Mouse (Mus musculus): ENCODE results near the gene Dcaf12. TPM values are rescaled to one million over a fixed set of nuclear protein-coding genes. Genes with fewer than 3 reads are reported as not detected.

Dcaf12 gene
- total and polyA plus RNA-seq, 2 experiments from 2014 or later, result 29.0 to 35.9 TPM

DNA sequence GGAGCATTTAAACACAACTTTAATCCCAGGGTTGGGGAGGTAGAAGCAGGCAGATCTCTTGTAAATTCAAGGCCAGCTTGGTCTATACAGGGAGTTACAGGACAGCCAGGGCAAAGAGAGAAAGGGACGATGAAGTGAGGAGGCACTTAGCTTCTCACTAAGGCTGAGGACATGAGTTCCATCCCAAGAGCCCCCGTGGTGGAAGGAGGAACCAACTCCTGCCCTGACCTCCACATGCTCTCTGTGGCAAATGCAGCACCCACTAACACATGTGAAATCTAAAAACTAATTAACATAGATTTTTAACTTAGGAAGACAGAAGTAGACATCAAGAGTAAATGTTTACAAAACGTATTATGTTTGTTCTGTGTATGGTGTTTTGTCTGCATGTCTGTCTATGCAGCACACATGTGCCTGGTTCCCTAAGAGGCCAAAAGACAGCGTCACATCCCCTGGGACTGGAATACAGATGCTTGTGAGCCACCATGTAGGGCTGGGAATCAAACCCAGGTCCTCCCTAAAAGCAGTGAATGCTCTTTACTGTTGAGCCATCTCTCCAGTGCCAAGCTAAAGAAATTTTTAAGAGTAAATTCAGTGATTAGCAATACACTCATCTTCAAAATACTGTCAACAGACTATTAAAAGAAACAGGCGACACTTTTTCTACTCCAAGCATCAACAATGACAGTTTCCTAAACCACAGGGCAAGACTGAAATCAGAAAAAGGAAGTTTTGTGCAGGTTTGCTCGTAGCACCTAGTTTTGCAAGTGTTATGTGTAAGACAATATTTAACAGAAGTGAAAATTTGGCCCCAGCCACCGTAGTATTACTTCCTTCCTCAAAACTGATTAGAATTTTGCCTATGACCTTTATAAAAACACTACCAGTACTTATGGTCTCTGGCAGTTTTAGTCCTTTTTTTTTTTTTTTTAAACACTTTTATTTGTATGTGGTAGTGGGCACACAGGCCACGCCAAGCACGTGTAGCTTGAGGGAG lies 3.8 kb downstream of the Dcaf12 start:
- 83% methylated on average over 9 of the region's 9 CpGs for WGBS
- H3K36me3 ChIP-seq (replicated peaks; ENCODE audit: control insufficient read depth, insufficient read depth, low read length), result peaks cover 39% of the 10 kb centered on the region
- DNase-seq (ENCODE audit: low spot score), result no peak

DNA sequence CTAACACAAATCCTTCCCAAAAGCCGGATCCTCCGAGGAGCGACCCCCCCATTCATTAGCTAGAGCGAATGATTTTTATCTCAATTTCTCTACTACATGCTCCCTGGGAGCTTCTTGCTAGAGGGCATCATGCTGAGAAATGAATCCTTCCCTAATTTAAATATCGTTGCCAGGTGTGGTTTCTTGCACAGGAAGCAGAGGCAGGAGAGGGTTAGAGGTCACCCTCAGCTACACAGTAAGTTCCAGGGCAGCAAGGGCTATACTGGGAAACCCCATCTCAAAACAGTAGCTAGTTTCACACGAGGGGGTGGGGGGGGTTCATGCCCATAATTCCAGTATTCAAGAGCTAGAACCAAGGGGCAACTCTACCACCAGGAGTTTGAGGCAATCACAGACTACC lies 7.3 kb downstream of the Dcaf12 start:
- Histone ChIP-seq H3K27me3 (ENCODE audit: control insufficient read depth, insufficient read depth, low read length) (no peaks in the 10 kb centered on the region), H3K4me3 (ENCODE audit: low read depth, low read length) (no peak overlapping the region), H3K4me2 (ENCODE audit: low read depth, low read length) (no peak overlapping the region), H3K36me3 (replicated peaks; ENCODE audit: control insufficient read depth, insufficient read depth, low read length) (peaks cover 44% of the 10 kb centered on the region), H3K27ac (ENCODE audit: low read depth) (no peak overlapping the region), H3K4me1 (ENCODE audit: control insufficient read depth, insufficient read depth) (no peaks in the 10 kb centered on the region), H3K9ac (replicated peaks; ENCODE audit: low read depth, low read length) (no peak overlapping the region), H3K9me3 (replicated peaks; ENCODE audit: control insufficient read depth, low read length) (no peaks in the 10 kb centered on the region)
- TF ChIP-seq EP300 (IDR thresholded peaks at IDR 0.05; ENCODE audit: low read depth) (no peak), CTCF (IDR thresholded peaks at IDR 0.05; ENCODE audit: low read depth) (no peak)
- DNase-seq (ENCODE audit: low spot score), result no peak
- 77% methylated on average over 6 of the region's 6 CpGs for WGBS
- ATAC-seq (ENCODE audit: insufficient read depth, low read depth), result no peak

More for the DNA sequence above, 3.8 kb downstream of the Dcaf12 start:
- peaks cover 9% of the 10 kb centered on the region for H3K4me1 ChIP-seq (ENCODE audit: control insufficient read depth, insufficient read depth)
- TF ChIP-seq CTCF (IDR thresholded peaks at IDR 0.05; ENCODE audit: low read depth), result no peak
- TF ChIP-seq EP300 (IDR thresholded peaks at IDR 0.05; ENCODE audit: low read depth), result no peak
- ATAC-seq (ENCODE audit: insufficient read depth, low read depth), result no peak
- no peak overlapping the region for H3K27ac ChIP-seq (ENCODE audit: low read depth)
- no peaks in the 10 kb centered on the region for H3K9me3 ChIP-seq (replicated peaks; ENCODE audit: control insufficient read depth, low read length)
- H3K9ac ChIP-seq (replicated peaks; ENCODE audit: low read depth, low read length), result no peak overlapping the region
- no peak overlapping the region for H3K4me2 ChIP-seq (ENCODE audit: low read depth, low read length)
- no peaks in the 10 kb centered on the region for H3K27me3 ChIP-seq (ENCODE audit: control insufficient read depth, insufficient read depth, low read length)
- H3K4me3 ChIP-seq (ENCODE audit: low read depth, low read length), result no peak overlapping the region

DNA sequence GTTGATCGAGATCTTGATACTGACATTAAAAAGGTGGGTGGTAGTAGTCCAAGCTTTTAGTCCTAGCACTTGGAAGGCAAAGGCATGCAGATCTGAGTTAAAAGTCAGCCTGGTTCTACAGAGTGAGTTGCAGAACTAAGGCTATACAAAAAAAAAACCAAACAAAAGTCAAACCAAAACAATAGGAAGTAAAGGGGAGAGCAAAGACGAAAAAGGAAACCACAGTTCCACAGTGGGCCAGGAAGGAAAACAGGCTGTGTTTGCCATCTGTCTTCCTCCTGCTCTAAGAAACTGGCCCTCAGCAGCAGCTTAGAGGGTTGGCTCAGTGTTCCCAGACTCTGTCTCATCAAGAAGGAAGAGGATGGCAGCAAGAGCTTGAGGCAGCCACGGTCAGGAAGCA lies 10.4 kb downstream of the Dcaf12 start:
- no peak overlapping the region for H3K4me3 ChIP-seq (ENCODE audit: low read depth, low read length)
- 54% methylated on average over 3 of the region's 3 CpGs for WGBS
- no peak for DNase-seq (ENCODE audit: low spot score)
- no peaks in the 10 kb centered on the region for H3K27me3 ChIP-seq (ENCODE audit: control insufficient read depth, insufficient read depth, low read length)
- no peak overlapping the region for H3K27ac ChIP-seq (ENCODE audit: low read depth)
- no peaks in the 10 kb centered on the region for H3K9me3 ChIP-seq (replicated peaks; ENCODE audit: control insufficient read depth, low read length)
- H3K9ac ChIP-seq (replicated peaks; ENCODE audit: low read depth, low read length), result no peak overlapping the region
- no peak overlapping the region for H3K4me2 ChIP-seq (ENCODE audit: low read depth, low read length)
- TF ChIP-seq EP300 (IDR thresholded peaks at IDR 0.05; ENCODE audit: low read depth) (no peak), CTCF (IDR thresholded peaks at IDR 0.05; ENCODE audit: low read depth) (no peak)
- H3K4me1 ChIP-seq (ENCODE audit: control insufficient read depth, insufficient read depth), result no peaks in the 10 kb centered on the region
- ATAC-seq (ENCODE audit: insufficient read depth, low read depth), result no peak
- peaks cover 53% of the 10 kb centered on the region for H3K36me3 ChIP-seq (replicated peaks; ENCODE audit: control insufficient read depth, insufficient read depth, low read length)

GRCm38 (mm10) chr4:41303671-41304070 lies 11.0 kb downstream of the Dcaf12 start:
- H3K27me3 ChIP-seq (ENCODE audit: control insufficient read depth, insufficient read depth, low read length), result no peaks in the 10 kb centered on the region
- no peaks in the 10 kb centered on the region for H3K4me1 ChIP-seq (ENCODE audit: control insufficient read depth, insufficient read depth)
- H3K4me3 ChIP-seq (ENCODE audit: low read depth, low read length), result no peak overlapping the region
- no peak overlapping the region for H3K9ac ChIP-seq (replicated peaks; ENCODE audit: low read depth, low read length)
- WGBS, result 87% methylated on average over 7 of the region's 7 CpGs
- ATAC-seq (ENCODE audit: insufficient read depth, low read depth) (no peak), DNase-seq (ENCODE audit: low spot score) (no peak)
- peaks cover 53% of the 10 kb centered on the region for H3K36me3 ChIP-seq (replicated peaks; ENCODE audit: control insufficient read depth, insufficient read depth, low read length)
- H3K9me3 ChIP-seq (replicated peaks; ENCODE audit: control insufficient read depth, low read length), result no peaks in the 10 kb centered on the region
- H3K27ac ChIP-seq (ENCODE audit: low read depth), result no peak overlapping the region
- TF ChIP-seq EP300 (IDR thresholded peaks at IDR 0.05; ENCODE audit: low read depth) (no peak), CTCF (IDR thresholded peaks at IDR 0.05; ENCODE audit: low read depth) (no peak)
- no peak overlapping the region for H3K4me2 ChIP-seq (ENCODE audit: low read depth, low read length)

- H3K4me1 ChIP-seq (ENCODE audit: control insufficient read depth, insufficient read depth), result no peaks in the 10 kb centered on the region
- no peaks in the 10 kb centered on the region for H3K27me3 ChIP-seq (ENCODE audit: control insufficient read depth, insufficient read depth, low read length)
- no peak overlapping the region for H3K4me3 ChIP-seq (ENCODE audit: low read depth, low read length)
- no peak overlapping the region for H3K27ac ChIP-seq (ENCODE audit: low read depth)
- no peak for TF ChIP-seq EP300 (IDR thresholded peaks at IDR 0.05; ENCODE audit: low read depth)
- no peak for TF ChIP-seq CTCF (IDR thresholded peaks at IDR 0.05; ENCODE audit: low read depth)
- H3K4me2 ChIP-seq (ENCODE audit: low read depth, low read length), result no peak overlapping the region
- 79% methylated on average over 5 of the region's 5 CpGs for WGBS
- no peaks in the 10 kb centered on the region for H3K9me3 ChIP-seq (replicated peaks; ENCODE audit: control insufficient read depth, low read length)
- peaks cover 90% of the 10 kb centered on the region for H3K36me3 ChIP-seq (replicated peaks; ENCODE audit: control insufficient read depth, insufficient read depth, low read length)
- ATAC-seq (ENCODE audit: insufficient read depth, low read depth) (no peak), DNase-seq (ENCODE audit: low spot score) (no peak)
- H3K9ac ChIP-seq (replicated peaks; ENCODE audit: low read depth, low read length), result no peak overlapping the region
These were observed 15.7 kb downstream of the Dcaf12 start for GRCm38 (mm10) chr4:41298976-41299375.
